Mouse (Mus musculus): ENCODE results near the gene Sdf4. TPM values are rescaled to one million over a fixed set of nuclear protein-coding genes. Genes with fewer than 3 reads are reported as not detected.

Sdf4 gene
- 443 TPM for polyA plus RNA-seq (2017; shearing (Covaris generic))

DNA sequence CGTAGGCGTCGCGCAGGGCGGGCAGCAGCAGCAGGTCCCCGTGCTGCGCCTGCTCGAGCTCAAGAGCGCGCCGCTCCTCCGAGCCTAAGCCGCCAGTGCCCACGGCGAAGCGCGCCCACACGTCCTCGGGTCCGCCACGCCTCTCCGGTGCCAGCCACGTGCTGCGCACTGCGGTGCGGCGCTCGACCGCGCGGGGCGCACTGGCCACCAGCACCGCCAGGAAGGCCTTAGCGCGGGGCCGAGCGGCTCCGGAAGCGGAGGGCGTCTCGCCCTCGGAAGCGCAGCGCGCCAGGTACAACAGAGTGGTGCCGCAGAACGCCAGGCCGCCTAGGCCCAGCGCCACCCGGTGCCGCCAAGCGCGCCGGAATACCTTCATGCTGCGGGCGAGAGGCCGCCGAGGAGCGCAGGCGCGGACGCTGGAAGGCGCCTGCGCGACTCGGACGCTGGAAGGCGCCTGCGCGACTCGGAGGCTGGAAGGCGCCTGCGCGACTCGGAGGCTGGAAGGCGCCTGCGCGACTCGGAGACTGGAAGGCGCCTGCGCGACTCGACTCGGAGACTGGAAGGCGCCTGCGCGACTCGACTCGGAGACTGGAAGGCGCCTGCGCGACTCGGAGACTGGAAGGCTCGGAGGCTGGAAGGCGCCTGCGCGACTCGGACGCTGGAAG is at the start of gene Sdf4, which contains the start of gene B3galt6:
TSS of gene Sdf4 (plus strand) at position 632 of the 665 bp plus-strand sequence.
TSS of gene B3galt6 (minus strand) at position 409 of the 665 bp plus-strand sequence.

GRCm38 (mm10) chr4:155943534-155944249 is 49.0 kb upstream of the Sdf4 start, which contains the start of gene Ube2j2:
Gene Ube2j2 (plus strand): TSS chr4:155943831.

GRCm38 (mm10) chr4:155962167-155962971 is 30.3 kb upstream of the Sdf4 start, which contains the start of gene C1qtnf12:
Gene C1qtnf12 (plus strand): TSS chr4:155962318.

GRCm38 (mm10) chr4:156013637-156014036 is 21.0 kb downstream of the Sdf4 start, which contains the start of gene Tnfrsf4:
Gene Tnfrsf4 (plus strand): TSS chr4:156013843.

GRCm38 (mm10) chr4:156026013-156026412 is 33.3 kb downstream of the Sdf4 start, which contains the start of gene Tnfrsf18:
Gene Tnfrsf18 (plus strand): TSS chr4:156026164.

GRCm38 (mm10) chr4:156059261-156059660 is 66.6 kb downstream of the Sdf4 start, which contains the start of gene Ttll10:
Gene Ttll10 (minus strand): TSS chr4:156059414.

Other genes with a start within 250 kb of the Sdf4 start
- gene Atad3a, start 231.8 kb upstream of the Sdf4 start, polyA plus RNA-seq (2017; shearing (Covaris generic)): 69.8 TPM
- 0.14 TPM for gene Vwa1, start 218.2 kb upstream of the Sdf4 start, polyA plus RNA-seq (2017; shearing (Covaris generic))
- gene Tmem88b, start 207.0 kb upstream of the Sdf4 start, polyA plus RNA-seq (2017; shearing (Covaris generic)): not detected
- not detected for gene Ankrd65, start 202.4 kb upstream of the Sdf4 start, polyA plus RNA-seq (2017; shearing (Covaris generic))
- 52.7 TPM for gene Mrpl20, start 190.0 kb upstream of the Sdf4 start, polyA plus RNA-seq (2017; shearing (Covaris generic))
- gene Ccnl2, start 180.4 kb upstream of the Sdf4 start, polyA plus RNA-seq (2017; shearing (Covaris generic)): 336 TPM
- gene Aurkaip1, start 161.6 kb upstream of the Sdf4 start, polyA plus RNA-seq (2017; shearing (Covaris generic)): 103 TPM
- gene Mxra8, start 153.2 kb upstream of the Sdf4 start, polyA plus RNA-seq (2017; shearing (Covaris generic)): 1.7 TPM
- gene Dvl1, start 145.5 kb upstream of the Sdf4 start, polyA plus RNA-seq (2017; shearing (Covaris generic)): 78.2 TPM
- gene Tas1r3, start 129.5 kb upstream of the Sdf4 start, polyA plus RNA-seq (2017; shearing (Covaris generic)): 0.66 TPM
- gene Cptp, start 123.4 kb upstream of the Sdf4 start, polyA plus RNA-seq (2017; shearing (Covaris generic)): 4.3 TPM
- 58.5 TPM for gene Ints11, start 123.3 kb upstream of the Sdf4 start, polyA plus RNA-seq (2017; shearing (Covaris generic))
- 29.1 TPM for gene Pusl1, start 101.1 kb upstream of the Sdf4 start, polyA plus RNA-seq (2017; shearing (Covaris generic))
- gene Acap3, start 101.0 kb upstream of the Sdf4 start, polyA plus RNA-seq (2017; shearing (Covaris generic)): 29.0 TPM
- gene Ube2j2, start 49.0 kb upstream of the Sdf4 start, polyA plus RNA-seq (2017; shearing (Covaris generic)): 163 TPM
- 4.2 TPM for gene C1qtnf12, start 30.6 kb upstream of the Sdf4 start, polyA plus RNA-seq (2017; shearing (Covaris generic))
- gene B3galt6, start 223 bp upstream of the Sdf4 start, polyA plus RNA-seq (2017; shearing (Covaris generic)): 7.5 TPM
- 675 TPM for gene Tnfrsf4, start 21.0 kb downstream of the Sdf4 start, polyA plus RNA-seq (2017; shearing (Covaris generic))
- gene Tnfrsf18, start 33.3 kb downstream of the Sdf4 start, polyA plus RNA-seq (2017; shearing (Covaris generic)): 435 TPM
- gene Ttll10, start 66.5 kb downstream of the Sdf4 start, polyA plus RNA-seq (2017; shearing (Covaris generic)): 0.27 TPM
- 26.8 TPM for gene 9430015G10Rik, start 117.1 kb downstream of the Sdf4 start, polyA plus RNA-seq (2017; shearing (Covaris generic))
- not detected for gene Rnf223, start 137.6 kb downstream of the Sdf4 start, polyA plus RNA-seq (2017; shearing (Covaris generic))
- gene Agrn, start 204.6 kb downstream of the Sdf4 start, polyA plus RNA-seq (2017; shearing (Covaris generic)): 3.6 TPM
- 195 TPM for gene Isg15, start 207.9 kb downstream of the Sdf4 start, polyA plus RNA-seq (2017; shearing (Covaris generic))
- 131 TPM for gene AW011738, start 210.4 kb downstream of the Sdf4 start, polyA plus RNA-seq (2017; shearing (Covaris generic))
- 1.4 TPM for gene Perm1, start 223.0 kb downstream of the Sdf4 start, polyA plus RNA-seq (2017; shearing (Covaris generic))
- 35.3 TPM for gene Plekhn1, start 242.0 kb downstream of the Sdf4 start, polyA plus RNA-seq (2017; shearing (Covaris generic))
- 172 TPM for gene Noc2l, start 243.1 kb downstream of the Sdf4 start, polyA plus RNA-seq (2017; shearing (Covaris generic))

Measured in effector memory CD4-positive, alpha-beta T cell, adult 5 months (primary cell).